Mouse (Mus musculus) midbrain, embryonic 13.5 days (tissue): Measurements from ENCODE around the gene Vil1. TPM values are rescaled to one million over a fixed set of nuclear protein-coding genes. Genes with fewer than 3 reads are reported as not detected.

Experiments
- ATAC-seq: fragments of 200-750 bp; cut with Nextera tagmentation; 2 replicates; pipeline ENCODE4 v1.8.0; 2017; ENCODE audit warnings: mild to moderate bottlenecking, moderate TSS enrichment, moderate library complexity
- H3K27ac ChIP-seq: fragments of 300-500 bp; sonication (generic); 2 replicates; pipeline ENCODE4 v1.5.1; 2015; ENCODE audit warnings: inconsistent platforms, mild to moderate bottlenecking, moderate library complexity
- H3K27me3 ChIP-seq: fragments of 300-500 bp; sonication (generic); 2 replicates; pipeline ENCODE4 v1.6.1; 2015; ENCODE audit warnings: mild to moderate bottlenecking, inconsistent platforms
- H3K36me3 ChIP-seq: fragments of 300-500 bp; sonication (generic); 2 replicates; pipeline ENCODE4 v1.6.1; 2015; ENCODE audit warnings: mild to moderate bottlenecking, inconsistent platforms
- H3K4me1 ChIP-seq: fragments of 300-500 bp; sonication (generic); replicated peaks from 2 replicates; pipeline ENCODE4 v1.6.1; 2015; ENCODE audit warnings: inconsistent platforms
- H3K4me2 ChIP-seq: fragments of 300-500 bp; sonication (generic); replicated peaks from 2 replicates; pipeline ENCODE4 v1.6.1; 2015; ENCODE audit warnings: moderate library complexity, mild to moderate bottlenecking, inconsistent platforms
- H3K4me3 ChIP-seq: fragments of 300-500 bp; sonication (generic); replicated peaks from 2 replicates; pipeline ENCODE4 v1.5.1; 2015; ENCODE audit warnings: mild to moderate bottlenecking, inconsistent platforms
- H3K9ac ChIP-seq: fragments of 300-500 bp; sonication (generic); replicated peaks from 2 replicates; pipeline ENCODE4 v1.6.1; 2015; ENCODE audit warnings: mild to moderate bottlenecking, inconsistent platforms
- H3K9me3 ChIP-seq: fragments of 300-500 bp; sonication (generic); 2 replicates; pipeline ENCODE4 v1.6.1; 2016; ENCODE audit warnings: mild to moderate bottlenecking, inconsistent platforms
- WGBS: fragments of 180-500 bp; shearing (Covaris S2); methylation state at CpG from one replicate; pipeline ENCODE4 v1.1.7; 2015; 5-methylcytosine and 5-hydroxymethylcytosine counted together
- polyA plus RNA-seq: library from polyadenylated mRNA; unstranded; fragments of >200 nt; fragmentation: Nextera tagmentation; extraction: Ambion mirVana; gene quantifications from 2 replicates; pipeline ENCODE4 v1.2.1, GENCODE M21; 2015

The Vil1 gene
- polyA plus RNA-seq, 1 experiment from 2014 or later = 0.20 TPM

DNA sequence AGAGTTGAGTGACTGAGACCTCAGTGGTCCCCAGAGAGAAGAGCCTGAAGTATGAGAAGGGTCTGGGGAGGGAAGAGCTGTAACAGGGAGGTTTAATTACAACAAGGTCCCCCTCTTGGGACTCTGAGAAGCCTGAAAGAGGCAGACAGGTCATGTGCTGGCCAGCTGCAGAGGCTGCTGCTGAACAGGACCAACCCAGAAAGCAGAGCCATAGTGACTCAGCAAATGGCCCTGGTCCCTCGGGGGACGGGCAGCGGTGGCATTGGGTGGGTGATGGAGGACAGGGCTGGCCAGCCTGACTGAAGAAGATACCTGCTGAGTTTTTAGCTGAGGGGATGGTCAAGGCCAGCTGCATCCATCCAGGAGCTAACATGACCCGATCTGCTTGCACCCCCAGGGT lies 32.8 kb upstream of the Vil1 start:
- 91% methylated on average over 4 of the region's 4 CpGs for WGBS
- ATAC-seq = no peak

DNA sequence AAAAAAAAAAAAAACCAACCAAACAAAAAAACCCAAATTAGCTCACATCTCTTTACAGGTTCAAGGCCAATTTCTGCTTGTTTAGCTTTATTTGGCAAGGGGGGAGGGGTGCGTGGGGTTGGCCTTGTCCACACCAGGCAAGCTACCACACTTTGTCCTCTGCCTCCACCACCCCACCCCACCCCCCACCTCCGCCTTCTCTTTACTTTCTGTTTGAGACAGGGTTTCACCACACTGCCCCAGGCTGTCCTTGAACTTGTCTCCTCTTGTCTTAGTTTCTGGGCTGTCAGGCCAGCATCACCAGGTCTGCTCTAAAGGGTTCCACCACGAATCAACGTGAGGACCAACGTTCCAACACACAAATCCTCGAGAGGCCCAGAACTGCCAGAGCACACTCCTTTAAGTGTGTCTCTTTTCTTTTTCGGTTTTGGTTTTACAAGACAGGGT lies 30.1 kb upstream of the Vil1 start:
- Histone ChIP-seq H3K9ac (no peak overlapping the region), H3K36me3 (no peaks in the 10 kb centered on the region), H3K27me3 (no peaks in the 10 kb centered on the region), H3K4me1 (no peaks in the 10 kb centered on the region), H3K4me2 (no peak overlapping the region), H3K4me3 (no peak overlapping the region), H3K27ac (no peak overlapping the region), H3K9me3 (no peaks in the 10 kb centered on the region)
- 89% methylated on average over 7 of the region's 7 CpGs for WGBS
- ATAC-seq = no peak

More for the DNA sequence above, 32.8 kb upstream of the Vil1 start:
- no peaks in the 10 kb centered on the region for H3K4me1 ChIP-seq
- H3K36me3 ChIP-seq = no peaks in the 10 kb centered on the region
- no peaks in the 10 kb centered on the region for H3K9me3 ChIP-seq
- no peaks in the 10 kb centered on the region for H3K27me3 ChIP-seq
- H3K4me2 ChIP-seq = no peak overlapping the region
- no peak overlapping the region for H3K9ac ChIP-seq
- H3K4me3 ChIP-seq = no peak overlapping the region
- H3K27ac ChIP-seq = no peak overlapping the region

DNA sequence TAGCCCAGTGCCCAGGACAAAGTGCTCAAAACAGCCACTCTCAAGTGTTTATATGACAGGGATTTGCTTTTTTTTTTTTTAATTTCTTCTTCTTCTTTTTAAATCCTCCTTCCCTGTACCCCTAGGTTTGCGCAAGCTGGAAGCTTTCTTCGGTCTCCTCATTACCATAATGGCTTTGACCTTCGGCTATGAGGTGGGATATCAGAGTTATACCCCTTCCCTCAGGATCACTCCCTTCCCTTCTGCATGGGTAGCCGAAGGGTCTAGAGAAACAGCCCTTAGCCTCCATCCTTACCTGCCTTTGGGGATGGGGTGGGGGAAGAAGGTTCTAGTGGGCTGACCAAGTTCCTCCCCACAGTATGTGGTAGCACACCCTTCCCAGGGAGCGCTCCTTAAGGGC lies 28.7 kb upstream of the Vil1 start:
- WGBS = 86% methylated on average over 5 of the region's 5 CpGs
- no peak overlapping the region for H3K9ac ChIP-seq
- no peak overlapping the region for H3K4me2 ChIP-seq
- no peaks in the 10 kb centered on the region for H3K9me3 ChIP-seq
- H3K27ac ChIP-seq = no peak overlapping the region
- no peaks in the 10 kb centered on the region for H3K36me3 ChIP-seq
- ATAC-seq = no peak
- no peaks in the 10 kb centered on the region for H3K4me1 ChIP-seq
- no peaks in the 10 kb centered on the region for H3K27me3 ChIP-seq
- no peak overlapping the region for H3K4me3 ChIP-seq

DNA sequence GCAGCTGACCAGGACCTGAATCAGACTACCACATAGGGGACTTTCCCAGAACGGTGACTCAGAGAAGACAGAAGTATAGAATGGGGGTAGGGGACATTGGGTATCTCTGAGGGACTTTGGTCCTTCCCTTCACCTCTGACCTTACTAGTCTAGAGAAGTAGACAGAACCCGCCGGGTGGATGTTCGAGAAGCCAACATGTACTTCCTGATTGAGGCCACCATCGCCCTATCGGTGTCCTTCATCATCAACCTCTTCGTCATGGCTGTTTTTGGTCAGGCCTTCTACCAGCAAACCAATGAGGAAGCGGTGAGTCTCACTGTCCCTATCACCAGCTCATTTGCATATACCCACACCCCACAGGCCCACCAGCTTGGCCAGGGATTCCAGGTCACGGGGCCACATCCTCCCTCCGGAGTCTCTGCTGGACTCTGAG lies 27.6 kb upstream of the Vil1 start:
- Histone ChIP-seq H3K9me3 (no peaks in the 10 kb centered on the region), H3K4me1 (0 out of 2 replicates have a peak, but pooled peaks cover 3% of the 10 kb centered on the region), H3K4me3 (no peak overlapping the region), H3K36me3 (no peaks in the 10 kb centered on the region), H3K27ac (no peak overlapping the region), H3K9ac (no peak overlapping the region), H3K4me2 (no peak overlapping the region), H3K27me3 (no peaks in the 10 kb centered on the region)
- no peak for ATAC-seq
- 87% methylated on average over 10 of the region's 10 CpGs for WGBS

DNA sequence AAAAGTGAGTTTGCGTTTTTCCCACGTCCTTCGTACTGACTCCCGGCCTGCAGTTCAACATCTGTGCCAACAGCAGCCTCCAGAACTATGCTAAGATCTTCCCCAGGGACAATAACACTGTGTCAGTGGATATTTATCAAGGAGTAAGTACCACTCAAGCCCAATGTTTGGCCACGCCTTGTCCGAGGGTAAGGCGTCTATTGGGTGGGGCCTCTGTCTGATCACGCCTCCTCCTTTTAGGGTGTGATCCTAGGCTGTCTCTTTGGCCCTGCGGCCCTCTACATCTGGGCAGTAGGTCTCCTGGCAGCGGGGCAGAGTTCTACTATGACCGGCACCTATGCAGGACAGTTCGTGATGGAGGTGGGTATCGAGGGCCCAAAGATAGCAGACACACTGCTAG lies 25.8 kb upstream of the Vil1 start:
- 90% methylated on average over 13 of the region's 13 CpGs for WGBS
- no peak for ATAC-seq
- Histone ChIP-seq H3K4me1 (peaks cover 9% of the 10 kb centered on the region; the same call in 1 of the 2 replicates), H3K36me3 (no peaks in the 10 kb centered on the region), H3K9ac (no peak overlapping the region), H3K27ac (no peak overlapping the region), H3K9me3 (no peaks in the 10 kb centered on the region), H3K4me2 (no peak overlapping the region), H3K27me3 (peaks cover 3% of the 10 kb centered on the region; the same call in 1 of the 2 replicates), H3K4me3 (no peak overlapping the region)

DNA sequence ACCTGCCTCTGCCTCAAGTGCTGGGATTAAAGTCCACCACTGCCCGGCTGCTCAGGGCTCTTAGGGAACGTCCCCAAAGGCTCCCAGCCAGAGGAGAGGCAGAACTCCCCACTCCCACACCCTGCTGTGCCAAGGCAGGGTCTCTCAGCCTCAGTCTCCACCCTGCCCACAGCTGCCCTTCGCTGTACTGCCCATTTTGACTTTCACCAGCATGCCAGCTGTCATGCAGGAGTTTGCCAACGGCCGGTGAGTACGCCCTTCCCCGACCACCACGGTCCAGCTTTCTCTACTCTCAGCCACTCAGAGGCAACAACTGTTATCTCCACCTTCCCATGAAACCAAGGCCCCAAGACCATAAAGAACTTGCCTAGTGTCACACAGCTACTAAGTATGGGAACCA lies 24.7 kb upstream of the Vil1 start:
- no peak overlapping the region for H3K4me3 ChIP-seq
- no peak for ATAC-seq
- no peak overlapping the region for H3K4me2 ChIP-seq
- peaks cover 10% of the 10 kb centered on the region; the same call in 1 of the 2 replicates for H3K4me1 ChIP-seq
- H3K36me3 ChIP-seq = no peaks in the 10 kb centered on the region
- WGBS = 83% methylated on average over 8 of the region's 8 CpGs
- no peaks in the 10 kb centered on the region for H3K9me3 ChIP-seq
- no peak overlapping the region for H3K9ac ChIP-seq
- no peak overlapping the region for H3K27ac ChIP-seq
- peaks cover 13% of the 10 kb centered on the region for H3K27me3 ChIP-seq

DNA sequence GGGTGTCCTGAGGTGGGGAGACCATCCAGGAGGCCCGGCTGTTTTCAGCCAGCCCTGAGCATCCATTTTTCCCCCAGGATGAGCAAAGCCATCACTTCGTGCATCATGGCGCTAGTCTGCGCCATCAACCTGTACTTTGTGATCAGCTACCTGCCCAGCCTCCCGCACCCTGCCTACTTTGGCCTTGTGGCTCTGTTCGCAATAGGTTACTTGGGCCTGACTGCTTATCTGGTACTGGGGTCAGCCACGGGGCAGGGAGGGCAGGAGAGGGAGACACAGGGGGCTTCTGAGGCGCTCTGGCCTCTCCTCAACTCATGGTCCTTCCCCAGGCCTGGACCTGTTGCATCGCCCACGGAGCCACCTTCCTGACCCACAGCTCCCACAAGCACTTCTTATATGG lies 24.1 kb upstream of the Vil1 start:
- H3K27me3 ChIP-seq = peaks cover 18% of the 10 kb centered on the region
- ATAC-seq = no peak
- H3K36me3 ChIP-seq = no peaks in the 10 kb centered on the region
- H3K9me3 ChIP-seq = no peaks in the 10 kb centered on the region
- peaks cover 15% of the 10 kb centered on the region for H3K4me1 ChIP-seq
- H3K27ac ChIP-seq = no peak overlapping the region
- no peak overlapping the region for H3K9ac ChIP-seq
- no peak overlapping the region for H3K4me3 ChIP-seq
- WGBS = 92% methylated on average over 10 of the region's 10 CpGs
- H3K4me2 ChIP-seq = no peak overlapping the region

DNA sequence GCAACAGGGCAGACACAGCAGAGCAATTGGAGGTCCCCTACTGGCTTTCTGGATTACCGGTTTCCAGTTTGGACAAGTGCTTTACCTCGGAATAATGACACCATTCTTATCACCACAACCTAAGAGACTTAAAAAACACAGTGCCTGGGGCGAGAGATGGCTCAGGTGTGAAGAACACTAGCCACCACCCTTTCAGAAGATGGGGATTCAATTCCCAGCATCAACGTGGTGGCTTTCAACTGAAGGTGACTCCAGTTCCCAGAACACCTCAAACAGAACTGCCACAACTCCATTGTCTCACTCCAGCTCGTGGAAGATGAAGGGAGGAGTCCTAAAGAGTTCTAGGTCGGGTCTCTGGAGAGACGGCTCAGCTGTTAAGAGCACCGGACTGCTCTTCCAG lies 23.6 kb upstream of the Vil1 start:
- Histone ChIP-seq H3K27me3 (peaks cover 23% of the 10 kb centered on the region), H3K4me2 (no peak overlapping the region), H3K36me3 (no peaks in the 10 kb centered on the region), H3K4me1 (peaks cover 19% of the 10 kb centered on the region), H3K9ac (no peak overlapping the region), H3K4me3 (no peak overlapping the region), H3K9me3 (no peaks in the 10 kb centered on the region), H3K27ac (no peak overlapping the region)
- 89% methylated on average over 8 of the region's 8 CpGs for WGBS
- no peak for ATAC-seq

DNA sequence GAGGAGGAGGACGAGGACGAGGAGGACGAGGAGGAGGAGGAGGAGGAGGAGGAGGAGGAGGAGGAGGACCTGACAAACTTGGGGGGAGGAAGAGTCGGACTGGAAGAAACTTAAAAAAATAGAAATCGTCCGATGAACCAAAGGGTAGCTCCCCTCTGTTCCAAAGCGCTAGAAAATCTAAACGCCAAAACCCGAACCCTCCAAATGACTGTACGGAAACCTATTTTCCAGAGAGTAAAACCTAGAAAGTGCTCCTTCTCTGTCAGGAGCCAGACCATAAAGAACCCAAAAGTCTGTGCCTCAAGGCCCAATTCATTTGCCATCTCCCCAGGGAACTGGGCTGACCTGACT lies 22.8 kb upstream of the Vil1 start:
- peaks cover 26% of the 10 kb centered on the region for H3K4me1 ChIP-seq
- H3K36me3 ChIP-seq = no peaks in the 10 kb centered on the region
- 51% methylated on average over 7 of the region's 10 CpGs for WGBS
- peak overlapping the region; percentile 76 for H3K4me3 ChIP-seq
- peak overlapping the region; percentile 70 for H3K9ac ChIP-seq
- H3K27me3 ChIP-seq = peaks cover 28% of the 10 kb centered on the region
- no peak for ATAC-seq
- H3K27ac ChIP-seq = peak overlapping the region; percentile 95
- peak overlapping the region; percentile 68 for H3K4me2 ChIP-seq
- no peaks in the 10 kb centered on the region for H3K9me3 ChIP-seq

DNA sequence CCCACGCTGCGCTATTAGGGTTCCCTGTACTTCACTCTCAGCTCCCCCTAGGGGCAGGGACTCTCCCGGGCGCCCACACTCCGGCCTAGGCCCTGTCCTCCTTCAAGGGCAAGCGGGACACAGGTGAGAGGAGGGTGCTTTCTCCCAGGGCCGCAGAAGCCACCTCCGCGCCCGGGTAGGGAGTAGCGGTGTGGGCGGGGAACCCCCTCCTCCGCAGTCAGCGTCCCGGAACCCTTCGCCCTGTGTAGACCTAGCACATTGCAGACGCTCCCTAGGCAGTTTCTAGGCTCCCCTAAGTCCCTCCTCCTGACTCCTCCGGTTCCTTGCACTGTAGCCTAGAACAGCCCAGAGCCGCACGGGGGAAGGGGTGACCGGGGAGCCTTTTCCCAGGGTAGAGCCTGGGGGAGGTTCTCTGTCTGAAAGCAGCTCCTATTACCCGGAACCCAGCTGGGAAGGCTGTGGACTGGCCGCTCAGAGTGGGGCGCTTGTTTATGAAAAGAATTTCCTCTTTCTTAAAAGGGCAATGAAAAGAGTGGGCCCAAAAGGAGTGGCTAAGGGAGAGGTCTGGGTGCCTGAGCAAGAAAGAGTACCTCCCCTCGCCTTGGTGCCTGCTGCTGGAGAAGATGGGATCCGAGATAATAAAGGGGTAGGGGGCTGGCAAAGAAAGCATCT lies 22.3 kb upstream of the Vil1 start:
- H3K9me3 ChIP-seq = no peaks in the 10 kb centered on the region
- H3K27me3 ChIP-seq = peaks cover 28% of the 10 kb centered on the region
- peak overlapping the region; percentile 76 for H3K4me3 ChIP-seq
- under 1% methylated on average over 26 of the region's 26 CpGs for WGBS
- peak overlapping the region; percentile 95 for H3K27ac ChIP-seq
- H3K4me2 ChIP-seq = peak overlapping the region; percentile 68
- ATAC-seq = peak; percentile 92
- H3K36me3 ChIP-seq = no peaks in the 10 kb centered on the region
- H3K4me1 ChIP-seq = peaks cover 26% of the 10 kb centered on the region
- H3K9ac ChIP-seq = peak overlapping the region; percentile 70

DNA sequence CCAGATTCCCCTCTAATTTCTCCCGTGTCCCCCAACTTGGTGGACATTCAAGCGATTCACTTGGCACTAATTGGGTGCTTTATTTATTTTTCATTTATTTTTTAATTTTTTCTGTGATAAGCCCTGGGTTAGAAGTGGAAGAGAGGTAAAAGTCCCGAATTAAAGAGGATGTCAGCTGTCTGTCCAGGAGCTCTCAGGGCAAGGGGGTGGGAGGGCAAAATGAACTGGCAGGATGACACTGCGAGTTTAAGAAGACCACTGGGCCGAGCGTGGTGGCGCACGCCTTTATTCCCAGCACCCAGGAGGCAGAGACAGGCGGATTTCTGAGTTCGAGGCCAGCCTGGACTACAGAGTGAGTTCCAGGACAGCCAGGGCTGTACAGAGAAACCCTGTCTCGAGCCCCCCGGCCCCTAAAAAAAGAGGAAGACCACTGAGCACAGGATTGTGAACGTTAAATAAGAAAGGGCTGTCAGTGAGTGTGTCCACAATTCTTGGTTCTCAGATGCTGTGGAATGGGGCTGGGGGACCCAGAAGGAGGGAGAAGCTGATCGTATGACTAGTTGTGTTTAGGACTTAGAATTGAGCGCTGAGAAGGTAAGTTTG lies 21.7 kb upstream of the Vil1 start:
- peak overlapping the region; percentile 95; the same call in 1 of the 2 replicates for H3K27ac ChIP-seq
- peak overlapping the region; percentile 68 for H3K4me2 ChIP-seq
- no peaks in the 10 kb centered on the region for H3K9me3 ChIP-seq
- H3K4me3 ChIP-seq = peak overlapping the region; percentile 76
- no peak overlapping the region for H3K9ac ChIP-seq
- H3K36me3 ChIP-seq = no peaks in the 10 kb centered on the region
- no peak for ATAC-seq
- WGBS = 48% methylated on average over 15 of the region's 15 CpGs
- H3K27me3 ChIP-seq = peaks cover 28% of the 10 kb centered on the region
- peaks cover 32% of the 10 kb centered on the region for H3K4me1 ChIP-seq

DNA sequence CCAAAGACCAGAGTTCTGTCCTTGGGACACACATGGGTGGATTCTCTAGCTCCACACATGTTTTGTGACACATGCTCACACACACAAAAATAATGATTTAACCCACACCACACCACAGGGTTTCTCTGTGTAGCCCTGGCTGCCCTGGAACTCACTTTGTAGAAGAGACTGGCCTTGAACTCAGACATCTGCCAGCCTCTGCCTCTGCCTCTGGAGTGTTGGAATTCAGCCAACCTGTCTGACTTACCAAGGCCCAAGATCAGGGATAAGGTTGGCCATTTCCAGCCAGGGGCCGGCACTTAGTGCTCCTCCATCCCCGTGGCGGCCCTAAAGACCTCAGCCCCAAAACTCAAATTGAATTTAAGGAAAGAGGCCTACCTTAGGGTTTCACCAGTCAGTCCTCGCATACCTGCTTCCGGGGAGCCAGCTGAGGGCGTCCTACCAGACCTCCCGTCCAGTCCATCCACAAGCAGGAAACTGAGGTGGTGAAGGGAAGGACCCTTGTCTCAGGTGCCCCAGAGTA lies 20.7 kb upstream of the Vil1 start:
- Histone ChIP-seq H3K27me3 (peaks cover 28% of the 10 kb centered on the region), H3K4me3 (no peak overlapping the region), H3K27ac (no peak overlapping the region), H3K4me1 (peaks cover 41% of the 10 kb centered on the region), H3K4me2 (no peak overlapping the region), H3K36me3 (0 out of 2 replicates have a peak, but pooled peaks cover 1% of the 10 kb centered on the region), H3K9ac (no peak overlapping the region), H3K9me3 (no peaks in the 10 kb centered on the region)
- 84% methylated on average over 7 of the region's 7 CpGs for WGBS
- ATAC-seq = no peak
